Mouse (Mus musculus): ENCODE results near the gene Btf3. TPM values are rescaled to one million over a fixed set of nuclear protein-coding genes. Genes with fewer than 3 reads are reported as not detected.
A peak's percentile ranks its signal among the peaks of the same experiment; 100 is the strongest.

The Btf3 gene
- total and polyA plus RNA-seq, 2 experiments from 2014 or later: 210 to 384 TPM

GRCm38 (mm10) chr13:98280990-98281650, 35.7 kb downstream of the Btf3 start:
- no peak overlapping the region for H3K9ac ChIP-seq (replicated peaks; ENCODE audit: low read depth, low read length)
- DNase-seq (ENCODE audit: low spot score): no peak
- 0 out of 2 replicates have a peak, but pooled peaks cover 3% of the 10 kb centered on the region for H3K4me1 ChIP-seq (ENCODE audit: control insufficient read depth, insufficient read depth)
- H3K4me3 ChIP-seq (ENCODE audit: low read depth, low read length): no peak overlapping the region
- no peaks in the 10 kb centered on the region for H3K9me3 ChIP-seq (replicated peaks; ENCODE audit: control insufficient read depth, low read length)
- 70% methylated on average over 12 of the region's 12 CpGs for WGBS
- no peak overlapping the region for H3K4me2 ChIP-seq (ENCODE audit: low read depth, low read length)
- no peak overlapping the region for H3K27ac ChIP-seq (ENCODE audit: low read depth)
- no peak for ATAC-seq (ENCODE audit: insufficient read depth, low read depth)
- no peak for TF ChIP-seq CTCF (IDR thresholded peaks at IDR 0.05; ENCODE audit: low read depth)
- TF ChIP-seq EP300 (IDR thresholded peaks at IDR 0.05; ENCODE audit: low read depth): no peak
- H3K36me3 ChIP-seq (replicated peaks; ENCODE audit: control insufficient read depth, insufficient read depth, low read length): no peaks in the 10 kb centered on the region
- no peaks in the 10 kb centered on the region for H3K27me3 ChIP-seq (ENCODE audit: control insufficient read depth, insufficient read depth, low read length)

- H3K4me1 ChIP-seq (ENCODE audit: control insufficient read depth, insufficient read depth): peaks cover 13% of the 10 kb centered on the region; the same call in 1 of the 2 replicates
- TF ChIP-seq CTCF (IDR thresholded peaks at IDR 0.05; ENCODE audit: low read depth) (no peak), EP300 (IDR thresholded peaks at IDR 0.05; ENCODE audit: low read depth) (no peak)
- no peak within 1 kb of the TSS for H3K4me3 ChIP-seq (ENCODE audit: low read depth, low read length)
- H3K36me3 ChIP-seq (replicated peaks; ENCODE audit: control insufficient read depth, insufficient read depth, low read length): peaks cover 4% of the 10 kb centered on the region; the same call in 1 of the 2 replicates
- no peak within 1 kb of the TSS for H3K27ac ChIP-seq (ENCODE audit: low read depth)
- DNase-seq (ENCODE audit: low spot score): no peak
- no peak within 1 kb of the TSS for H3K4me2 ChIP-seq (ENCODE audit: low read depth, low read length)
- H3K9ac ChIP-seq (replicated peaks; ENCODE audit: low read depth, low read length): no peak within 1 kb of the TSS
- 78% methylated on average over 5 of the region's 5 CpGs for WGBS
- no peaks in the 10 kb centered on the region for H3K9me3 ChIP-seq (replicated peaks; ENCODE audit: control insufficient read depth, low read length)
- H3K27me3 ChIP-seq (ENCODE audit: control insufficient read depth, insufficient read depth, low read length): no peaks in the 10 kb centered on the region
- ATAC-seq (ENCODE audit: insufficient read depth, low read depth): no peak
Observed at GRCm38 (mm10) chr13:98279686-98280085, 37.1 kb downstream of the Btf3 start, which contains the start of gene Gm21976. Gene Gm21976 (plus strand): TSS chr13:98279887.

GRCm38 (mm10) chr13:98277501-98277900, 39.3 kb downstream of the Btf3 start:
- DNase-seq (ENCODE audit: low spot score): no peak
- 78% methylated on average over 2 of the region's 2 CpGs for WGBS
- no peaks in the 10 kb centered on the region for H3K27me3 ChIP-seq (ENCODE audit: control insufficient read depth, insufficient read depth, low read length)
- peaks cover 23% of the 10 kb centered on the region for H3K36me3 ChIP-seq (replicated peaks; ENCODE audit: control insufficient read depth, insufficient read depth, low read length)
- H3K4me2 ChIP-seq (ENCODE audit: low read depth, low read length): no peak overlapping the region
- ATAC-seq (ENCODE audit: insufficient read depth, low read depth): no peak
- peaks cover 13% of the 10 kb centered on the region; the same call in 1 of the 2 replicates for H3K4me1 ChIP-seq (ENCODE audit: control insufficient read depth, insufficient read depth)
- H3K9ac ChIP-seq (replicated peaks; ENCODE audit: low read depth, low read length): no peak overlapping the region
- H3K27ac ChIP-seq (ENCODE audit: low read depth): no peak overlapping the region
- TF ChIP-seq CTCF (IDR thresholded peaks at IDR 0.05; ENCODE audit: low read depth) (no peak), EP300 (IDR thresholded peaks at IDR 0.05; ENCODE audit: low read depth) (no peak)
- H3K9me3 ChIP-seq (replicated peaks; ENCODE audit: control insufficient read depth, low read length): no peaks in the 10 kb centered on the region
- no peak overlapping the region for H3K4me3 ChIP-seq (ENCODE audit: low read depth, low read length)

GRCm38 (mm10) chr13:98276253-98276652, 40.6 kb downstream of the Btf3 start:
- peak overlapping the region; percentile 74 for H3K27ac ChIP-seq (ENCODE audit: low read depth)
- no peak overlapping the region for H3K4me2 ChIP-seq (ENCODE audit: low read depth, low read length)
- TF ChIP-seq EP300 (IDR thresholded peaks at IDR 0.05; ENCODE audit: low read depth): no peak
- TF ChIP-seq CTCF (IDR thresholded peaks at IDR 0.05; ENCODE audit: low read depth): no peak
- no peak for ATAC-seq (ENCODE audit: insufficient read depth, low read depth)
- H3K9ac ChIP-seq (replicated peaks; ENCODE audit: low read depth, low read length): no peak overlapping the region
- no peak overlapping the region for H3K4me3 ChIP-seq (ENCODE audit: low read depth, low read length)
- no peak for DNase-seq (ENCODE audit: low spot score)
- no peaks in the 10 kb centered on the region for H3K9me3 ChIP-seq (replicated peaks; ENCODE audit: control insufficient read depth, low read length)
- peaks cover 13% of the 10 kb centered on the region; the same call in 1 of the 2 replicates for H3K4me1 ChIP-seq (ENCODE audit: control insufficient read depth, insufficient read depth)
- H3K36me3 ChIP-seq (replicated peaks; ENCODE audit: control insufficient read depth, insufficient read depth, low read length): peaks cover 35% of the 10 kb centered on the region
- WGBS: 84% methylated on average over 7 of the region's 7 CpGs
- no peaks in the 10 kb centered on the region for H3K27me3 ChIP-seq (ENCODE audit: control insufficient read depth, insufficient read depth, low read length)

- no peaks in the 10 kb centered on the region for H3K27me3 ChIP-seq (ENCODE audit: control insufficient read depth, insufficient read depth, low read length)
- WGBS: 15% methylated on average over 4 of the region's 4 CpGs
- H3K9ac ChIP-seq (replicated peaks; ENCODE audit: low read depth, low read length): no peak overlapping the region
- peak overlapping the region; percentile 74 for H3K27ac ChIP-seq (ENCODE audit: low read depth)
- no peak overlapping the region for H3K4me3 ChIP-seq (ENCODE audit: low read depth, low read length)
- no peaks in the 10 kb centered on the region for H3K9me3 ChIP-seq (replicated peaks; ENCODE audit: control insufficient read depth, low read length)
- H3K4me2 ChIP-seq (ENCODE audit: low read depth, low read length): no peak overlapping the region
- ATAC-seq (ENCODE audit: insufficient read depth, low read depth) (peak; percentile 88), DNase-seq (ENCODE audit: low spot score) (peak; percentile 79)
- peaks cover 41% of the 10 kb centered on the region for H3K36me3 ChIP-seq (replicated peaks; ENCODE audit: control insufficient read depth, insufficient read depth, low read length)
- no peak for TF ChIP-seq CTCF (IDR thresholded peaks at IDR 0.05; ENCODE audit: low read depth)
- TF ChIP-seq EP300 (IDR thresholded peaks at IDR 0.05; ENCODE audit: low read depth): no peak; the same call in 1 of the 2 replicates
- H3K4me1 ChIP-seq (ENCODE audit: control insufficient read depth, insufficient read depth): peaks cover 13% of the 10 kb centered on the region; the same call in 1 of the 2 replicates
Observed at GRCm38 (mm10) chr13:98275646-98276045, 41.2 kb downstream of the Btf3 start.

Data from heart, postnatal 0 days (tissue).